Comparison of ENCODE assay signal across 8 mouse cellular contexts in genomic region chr4:154142211-154143040, GRCm38 (mm10). TPM values are rescaled to one million over a fixed set of nuclear protein-coding genes. Genes with fewer than 3 reads are reported as not detected.
DNase-seq lines count a peak whose midpoint lies in the region; ATAC-seq lines count a peak whose summit lies in the region.

Gene Wrap73, plus strand, starts transcription at chr4:154142372.

- peak within 1 kb of the TSS; percentile 84 for H3K9ac ChIP-seq in embryonic facial prominence, embryonic 12.5 days
- peak within 1 kb of the TSS; percentile 81 for H3K9ac ChIP-seq in limb, embryonic 13.5 days
- peak within 1 kb of the TSS; percentile 84 for H3K9ac ChIP-seq in midbrain, embryonic 16.5 days (ENCODE audit: low read depth, low read length)

- ATAC-seq in embryonic facial prominence, embryonic 12.5 days (ENCODE audit: insufficient number of reproducible peaks, insufficient read depth, low FRiP score, low TSS enrichment): peak; percentile 90
- peak; percentile 94 for ATAC-seq in limb, embryonic 13.5 days (ENCODE audit: low FRiP score, low read depth)
- peak; percentile 95 for ATAC-seq in midbrain, embryonic 16.5 days

- H3K9me3 ChIP-seq in embryonic facial prominence, embryonic 12.5 days: no peaks in the 10 kb centered on the region
- H3K9me3 ChIP-seq in limb, embryonic 13.5 days: no peaks in the 10 kb centered on the region
- no peaks in the 10 kb centered on the region for H3K9me3 ChIP-seq in midbrain, embryonic 16.5 days (replicated peaks; ENCODE audit: control insufficient read depth, low read length, poor library complexity, severe bottlenecking)

- peaks cover 17% of the 10 kb centered on the region for H3K36me3 ChIP-seq in embryonic facial prominence, embryonic 12.5 days
- peaks cover 14% of the 10 kb centered on the region for H3K36me3 ChIP-seq in limb, embryonic 13.5 days
- H3K36me3 ChIP-seq in midbrain, embryonic 16.5 days (ENCODE audit: control insufficient read depth, insufficient read depth, low read length): 0 out of 2 replicates have a peak, but pooled peaks cover 3% of the 10 kb centered on the region

- H3K27me3 ChIP-seq in embryonic facial prominence, embryonic 12.5 days: peaks cover 46% of the 10 kb centered on the region
- peaks cover 45% of the 10 kb centered on the region for H3K27me3 ChIP-seq in limb, embryonic 13.5 days
- H3K27me3 ChIP-seq in midbrain, embryonic 16.5 days (ENCODE audit: control insufficient read depth, insufficient read depth, low read depth, low read length): peaks cover 21% of the 10 kb centered on the region

- H3K4me3 ChIP-seq in embryonic facial prominence, embryonic 12.5 days: peak within 1 kb of the TSS; percentile 76
- H3K4me3 ChIP-seq in limb, embryonic 13.5 days: peak within 1 kb of the TSS; percentile 76
- H3K4me3 ChIP-seq in midbrain, embryonic 16.5 days (ENCODE audit: low read depth, low read length): peak within 1 kb of the TSS; percentile 74

- peak within 1 kb of the TSS; percentile 88 for H3K4me2 ChIP-seq in embryonic facial prominence, embryonic 12.5 days (replicated peaks)
- peak within 1 kb of the TSS; percentile 93 for H3K4me2 ChIP-seq in limb, embryonic 13.5 days (replicated peaks)
- peak within 1 kb of the TSS; percentile 97 for H3K4me2 ChIP-seq in midbrain, embryonic 16.5 days (ENCODE audit: low read length)

- WGBS in embryonic facial prominence, embryonic 12.5 days: 3% methylated on average over 48 of the region's 49 CpGs
- 2% methylated on average over 49 of the region's 49 CpGs for WGBS in limb, embryonic 13.5 days
- WGBS in midbrain, embryonic 16.5 days: 1% methylated on average over 43 of the region's 49 CpGs

- peak within 1 kb of the TSS; percentile 81; the same call in 1 of the 2 replicates for H3K27ac ChIP-seq in embryonic facial prominence, embryonic 12.5 days
- peak within 1 kb of the TSS; percentile 81 for H3K27ac ChIP-seq in limb, embryonic 13.5 days
- H3K27ac ChIP-seq in midbrain, embryonic 16.5 days (ENCODE audit: low read length): peak within 1 kb of the TSS; percentile 85

- DNase-seq in 3134 (ENCODE audit: extremely low read depth, insufficient read length, low spot score): peak; percentile 81
- DNase-seq in adrenal gland, postnatal 25 days: peak; percentile 92
- DNase-seq in heart, adult 11 months: peak; percentile 99
- DNase-seq in kidney, adult 18-20 months: peak; percentile 91
- peak; percentile 76 to 92 for DNase-seq in spleen, postnatal 10 days (ENCODE audit: low spot score in 2 of 2)

- H3K4me1 ChIP-seq in embryonic facial prominence, embryonic 12.5 days: peaks cover 26% of the 10 kb centered on the region
- H3K4me1 ChIP-seq in limb, embryonic 13.5 days: peaks cover 36% of the 10 kb centered on the region
- peaks cover 29% of the 10 kb centered on the region for H3K4me1 ChIP-seq in midbrain, embryonic 16.5 days (ENCODE audit: control insufficient read depth, insufficient read depth, low read length)

RNA-seq across cellular contexts. Expression of gene Wrap73, which starts in this region (rescaled TPM):
- 16.1 and 21.1 TPM in 2 replicates for total RNA-seq in adrenal gland, postnatal 25 days (2021)
- polyA plus RNA-seq in embryonic facial prominence, embryonic 12.5 days (2016; fragmentation: Nextera tagmentation; extraction: Ambion mirVana): 49.8 TPM in 2 replicates
- 47.8 and 48.4 TPM in 2 replicates for polyA plus RNA-seq in limb, embryonic 13.5 days (2015; fragmentation: Nextera tagmentation; extraction: Ambion mirVana)
- polyA plus RNA-seq in midbrain, embryonic 16.5 days (2015; fragmentation: Nextera tagmentation; extraction: Ambion mirVana): 43.5 and 45.6 TPM in 2 replicates

Comparison
In these comparisons a context has a peak if more than half of its experiments do, and no peak if none do; other contexts are left out.
1. Peak in every context shown above with its lines: DNase-seq, ATAC-seq, H3K4me3 ChIP-seq and H3K27ac ChIP-seq.